Mouse (Mus musculus) forebrain, embryonic 11.5 days (tissue): ENCODE measurements around the gene Rnase13. TPM values are rescaled to one million over a fixed set of nuclear protein-coding genes. Genes with fewer than 3 reads are reported as not detected.

Experiments used
- polyA plus RNA-seq: library from polyadenylated mRNA; unstranded; fragments of >200 nt; fragmentation: Nextera tagmentation; extraction: Ambion mirVana; gene quantifications from 2 replicates; pipeline ENCODE4 v1.2.1, GENCODE M21; 2014

Rnase13 gene
- polyA plus RNA-seq, 1 experiment from 2014 or later, result not detected

Other genes starting within 250 kb of the Rnase13 start
- not detected in 2 replicates for gene Gm17079, start 227.3 kb downstream of the Rnase13 start, polyA plus RNA-seq
- gene Gm5800, start 205.6 kb downstream of the Rnase13 start, polyA plus RNA-seq, result not detected in 2 replicates
- not detected in 2 replicates for gene Ang4, start 149.2 kb downstream of the Rnase13 start, polyA plus RNA-seq
- gene AY358078, start 122.7 kb downstream of the Rnase13 start, polyA plus RNA-seq, result not detected in 2 replicates
- gene Ear6, start 69.1 kb downstream of the Rnase13 start, polyA plus RNA-seq, result not detected in 2 replicates
- gene Mettl17, start 37.9 kb downstream of the Rnase13 start, polyA plus RNA-seq, result 48.1 and 60.0 TPM in 2 replicates
- gene Slc39a2, start 29.9 kb downstream of the Rnase13 start, polyA plus RNA-seq, result 0.45 and 0.89 TPM in 2 replicates
- gene Ndrg2, start 8.6 kb downstream of the Rnase13 start, polyA plus RNA-seq, result 8.9 and 11.2 TPM in 2 replicates
- not detected in 2 replicates for gene Tppp2, start 4.3 kb downstream of the Rnase13 start, polyA plus RNA-seq
- gene Arhgef40, start 61.9 kb upstream of the Rnase13 start, polyA plus RNA-seq, result 93.3 and 99.7 TPM in 2 replicates
- gene Tmem253, start 92.9 kb upstream of the Rnase13 start, polyA plus RNA-seq, result 0.92 and 0.95 TPM in 2 replicates
- gene Zfp219, start 98.0 kb upstream of the Rnase13 start, polyA plus RNA-seq, result 105 and 116 TPM in 2 replicates
- not detected in 2 replicates for gene Olfr221, start 119.7 kb upstream of the Rnase13 start, polyA plus RNA-seq
- gene Hnrnpc, start 181.3 kb upstream of the Rnase13 start, polyA plus RNA-seq, result 937 and 1,003 TPM in 2 replicates
- 108 and 109 TPM in 2 replicates for gene Rpgrip1, start 187.9 kb upstream of the Rnase13 start, polyA plus RNA-seq